Mouse (Mus musculus): ENCODE data around the gene Rpl14. TPM values are rescaled to one million over a fixed set of nuclear protein-coding genes. Genes with fewer than 3 reads are reported as not detected.

Rpl14 gene
- polyA plus RNA-seq, 1 experiment from 2014 or later = 1,001 TPM

DNA sequence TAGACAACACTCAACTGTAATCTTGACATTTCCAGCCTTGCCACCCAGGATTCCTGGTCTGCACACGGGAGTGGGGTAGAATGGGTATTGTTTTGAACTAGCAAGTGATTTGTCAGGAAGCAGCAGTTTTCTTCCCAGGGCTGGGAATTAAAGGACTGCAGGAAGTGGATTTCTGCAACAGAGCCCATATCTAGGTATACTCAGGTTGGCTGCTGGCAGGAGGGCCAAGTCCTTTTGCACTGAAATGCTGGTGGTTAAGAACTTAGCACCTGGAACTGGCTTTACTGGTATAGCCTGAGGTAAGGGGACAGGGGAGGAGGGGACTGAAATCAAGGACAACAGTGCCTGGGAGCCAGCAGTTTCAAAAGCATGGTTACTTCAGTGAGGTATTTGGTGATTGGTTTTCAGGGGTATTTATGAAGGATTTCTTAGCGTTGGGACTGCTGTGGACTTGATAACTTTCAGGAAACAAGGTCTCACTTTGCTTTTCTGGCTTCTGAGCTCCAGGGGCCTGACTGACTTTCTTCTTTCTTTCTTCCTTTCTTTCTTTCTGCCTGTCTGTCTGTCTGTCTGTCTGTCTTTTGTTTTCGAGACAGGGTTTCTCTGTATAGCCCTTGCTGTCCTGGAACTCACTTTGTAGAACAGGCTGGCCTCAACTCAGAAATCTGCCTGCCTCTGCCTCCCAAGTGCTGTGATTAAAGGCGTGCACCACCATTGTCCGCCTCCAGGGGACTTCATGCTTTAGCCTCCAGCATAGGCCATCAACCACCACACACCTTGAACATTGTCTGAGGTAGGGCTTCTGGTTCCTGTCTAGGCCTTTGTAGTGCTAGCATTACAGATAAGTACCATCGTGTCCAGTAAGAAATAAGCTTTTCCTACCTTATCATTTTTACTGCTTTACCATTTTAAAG, 4.8 kb downstream of the Rpl14 start:
- Histone ChIP-seq H3K36me3 (ENCODE audit: insufficient read depth) (peaks cover 42% of the 10 kb centered on the region), H3K4me3 (ENCODE audit: low read depth, low read length) (no peak overlapping the region), H3K9ac (no peak overlapping the region), H3K9me3 (ENCODE audit: low read depth, low read length) (no peaks in the 10 kb centered on the region), H3K4me2 (peak overlapping the region; percentile 92; the same call in 1 of the 2 replicates), H3K27ac (ENCODE audit: low read depth) (no peak overlapping the region), H3K4me1 (ENCODE audit: insufficient read depth) (no peaks in the 10 kb centered on the region), H3K27me3 (ENCODE audit: insufficient read depth, low read length) (no peaks in the 10 kb centered on the region)
- peak; percentile 44 for DNase-seq
- 58% methylated on average over 6 of the region's 6 CpGs for WGBS
- TF ChIP-seq CTCF (IDR thresholded peaks at IDR 0.05; ENCODE audit: low read depth) = peak; percentile 55
- no peak for ATAC-seq (ENCODE audit: insufficient read depth)

DNA sequence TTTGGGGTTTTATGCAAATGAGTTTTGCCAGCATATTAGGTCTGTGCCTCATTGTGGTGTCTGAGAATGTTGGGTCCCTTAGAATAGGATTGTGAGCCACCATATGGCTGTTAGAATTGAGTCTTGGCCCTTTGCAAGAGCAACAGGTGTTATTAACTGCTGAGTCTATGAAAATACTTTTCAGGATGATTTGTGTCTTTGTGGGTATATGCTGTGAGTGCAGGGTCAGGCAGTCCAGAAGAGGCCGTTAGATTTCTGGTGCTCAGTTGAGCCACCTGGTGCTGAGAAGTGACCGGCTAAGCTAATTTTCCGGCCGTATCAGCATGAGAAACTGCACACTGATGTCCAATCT, 5.4 kb downstream of the Rpl14 start:
- TF ChIP-seq CTCF (IDR thresholded peaks at IDR 0.05; ENCODE audit: low read depth) = no peak
- WGBS = 4% methylated on average over 4 of the region's 4 CpGs
- Histone ChIP-seq H3K4me1 (ENCODE audit: insufficient read depth) (no peaks in the 10 kb centered on the region), H3K9me3 (ENCODE audit: low read depth, low read length) (no peaks in the 10 kb centered on the region), H3K36me3 (ENCODE audit: insufficient read depth) (peaks cover 42% of the 10 kb centered on the region), H3K4me3 (ENCODE audit: low read depth, low read length) (peak overlapping the region; percentile 69), H3K4me2 (peak overlapping the region; percentile 92), H3K27me3 (ENCODE audit: insufficient read depth, low read length) (no peaks in the 10 kb centered on the region), H3K27ac (ENCODE audit: low read depth) (0 out of 2 replicates have a peak overlapping the region, but pooled peaks have one; percentile 19), H3K9ac (no peak overlapping the region)
- ATAC-seq (ENCODE audit: insufficient read depth) (peak; percentile 21; the same call in 1 of the 2 replicates), DNase-seq (no peak)

DNA sequence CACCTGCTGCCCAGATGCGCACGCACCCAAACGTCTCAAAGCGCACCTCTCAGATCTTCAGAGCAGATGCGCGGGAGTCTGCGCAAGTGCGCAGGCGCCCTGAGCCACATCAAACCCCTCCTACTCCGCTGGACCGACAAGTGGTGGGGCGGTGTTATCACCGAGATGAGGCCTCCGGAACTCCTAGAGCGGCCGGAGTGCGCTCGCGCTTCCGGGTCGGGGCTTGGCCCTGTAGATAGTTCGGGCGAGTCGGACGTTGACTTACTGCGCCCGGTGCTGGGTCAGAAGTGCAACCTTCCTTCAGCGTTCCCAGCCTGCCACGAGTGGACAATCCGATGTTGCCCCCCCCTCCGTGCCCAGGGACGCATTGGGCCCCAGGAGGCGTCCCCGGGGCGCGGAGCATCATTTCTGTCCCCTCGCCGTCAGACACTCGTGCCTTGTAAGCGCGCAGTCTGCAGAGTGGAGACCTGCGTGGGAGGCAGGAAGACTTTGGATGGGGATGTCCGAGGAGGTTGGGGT, 5.9 kb downstream of the Rpl14 start:
- peaks cover 41% of the 10 kb centered on the region for H3K36me3 ChIP-seq (ENCODE audit: insufficient read depth)
- H3K4me2 ChIP-seq = peak overlapping the region; percentile 92
- DNase-seq (peak; percentile 98), ATAC-seq (ENCODE audit: insufficient read depth) (peak; percentile 93)
- no peaks in the 10 kb centered on the region for H3K4me1 ChIP-seq (ENCODE audit: insufficient read depth)
- no peaks in the 10 kb centered on the region for H3K9me3 ChIP-seq (ENCODE audit: low read depth, low read length)
- no peak for TF ChIP-seq CTCF (IDR thresholded peaks at IDR 0.05; ENCODE audit: low read depth)
- peak overlapping the region; percentile 88 for H3K9ac ChIP-seq
- WGBS = 1% methylated on average over 43 of the region's 43 CpGs
- peak overlapping the region; percentile 13; the same call in 1 of the 2 replicates for H3K27ac ChIP-seq (ENCODE audit: low read depth)
- H3K4me3 ChIP-seq (ENCODE audit: low read depth, low read length) = peak overlapping the region; percentile 69
- no peaks in the 10 kb centered on the region for H3K27me3 ChIP-seq (ENCODE audit: insufficient read depth, low read length)

DNA sequence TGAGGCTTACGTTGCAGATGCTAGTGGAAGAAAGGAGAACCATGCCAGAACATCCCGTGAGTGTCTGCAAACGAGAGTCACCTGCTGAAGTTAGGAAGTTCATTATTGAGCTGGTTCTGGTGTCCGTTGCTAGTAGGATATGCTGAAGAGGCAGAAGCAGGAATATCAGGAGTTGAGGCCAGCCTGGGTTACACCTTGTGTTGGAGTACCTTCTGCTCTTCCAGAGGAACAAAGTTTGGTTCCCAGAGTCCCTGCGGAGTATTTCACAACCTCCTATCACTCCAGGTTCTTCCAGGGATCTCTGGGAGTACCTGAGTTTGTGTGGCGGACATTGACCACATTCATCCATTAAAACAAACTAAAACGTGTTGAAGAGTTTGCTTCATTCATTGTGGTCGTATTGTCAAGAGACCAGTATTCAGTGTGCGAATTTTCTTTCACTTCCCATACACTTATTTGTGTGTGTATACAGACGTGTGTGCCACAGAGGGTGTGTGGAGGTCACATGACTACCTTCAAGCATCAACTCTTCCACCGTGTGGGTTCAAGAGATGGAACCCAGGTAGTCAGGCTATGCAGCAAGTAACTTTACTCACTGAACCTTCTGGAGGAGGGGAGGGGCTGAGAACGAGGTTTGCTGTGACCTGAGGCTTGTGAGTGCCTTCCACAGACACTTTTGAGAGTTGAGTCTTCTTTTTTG, 6.6 kb downstream of the Rpl14 start:
- H3K4me2 ChIP-seq = peak overlapping the region; percentile 92
- H3K4me3 ChIP-seq (ENCODE audit: low read depth, low read length) = peak overlapping the region; percentile 69
- H3K27me3 ChIP-seq (ENCODE audit: insufficient read depth, low read length) = no peaks in the 10 kb centered on the region
- ATAC-seq (ENCODE audit: insufficient read depth) (no peak), DNase-seq (no peak)
- H3K27ac ChIP-seq (ENCODE audit: low read depth) = no peak overlapping the region; the same call in 1 of the 2 replicates
- no peaks in the 10 kb centered on the region for H3K4me1 ChIP-seq (ENCODE audit: insufficient read depth)
- H3K9ac ChIP-seq = peak overlapping the region; percentile 88
- no peak for TF ChIP-seq CTCF (IDR thresholded peaks at IDR 0.05; ENCODE audit: low read depth)
- H3K9me3 ChIP-seq (ENCODE audit: low read depth, low read length) = no peaks in the 10 kb centered on the region
- 46% methylated on average over 12 of the region's 12 CpGs for WGBS
- H3K36me3 ChIP-seq (ENCODE audit: insufficient read depth) = peaks cover 35% of the 10 kb centered on the region

DNA sequence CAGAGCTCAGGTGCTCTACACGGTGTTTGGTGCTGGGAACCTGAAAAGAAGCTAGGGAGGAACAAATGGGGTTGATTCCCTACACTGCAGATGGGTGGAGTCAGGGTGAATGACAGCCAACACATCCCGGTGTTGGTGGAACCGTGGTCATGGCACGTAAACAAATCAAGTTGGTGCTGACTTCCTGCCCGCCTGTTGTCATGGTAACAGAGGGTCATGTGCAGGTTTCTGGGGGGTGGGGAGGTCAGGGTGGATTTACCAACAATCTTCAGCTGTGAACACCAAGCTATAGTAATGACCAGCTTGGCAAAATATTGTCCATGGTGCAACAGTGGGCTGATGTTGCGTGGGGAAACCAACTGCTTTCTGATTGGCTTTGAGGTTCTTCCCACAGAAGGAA, 7.5 kb downstream of the Rpl14 start:
- no peak overlapping the region for H3K27ac ChIP-seq (ENCODE audit: low read depth)
- no peaks in the 10 kb centered on the region for H3K9me3 ChIP-seq (ENCODE audit: low read depth, low read length)
- H3K4me3 ChIP-seq (ENCODE audit: low read depth, low read length) = no peak overlapping the region
- TF ChIP-seq CTCF (IDR thresholded peaks at IDR 0.05; ENCODE audit: low read depth) = no peak
- no peak overlapping the region for H3K9ac ChIP-seq
- 35% methylated on average over 6 of the region's 6 CpGs for WGBS
- H3K4me1 ChIP-seq (ENCODE audit: insufficient read depth) = no peaks in the 10 kb centered on the region
- no peak overlapping the region for H3K4me2 ChIP-seq
- H3K27me3 ChIP-seq (ENCODE audit: insufficient read depth, low read length) = no peaks in the 10 kb centered on the region
- DNase-seq = no peak
- peaks cover 26% of the 10 kb centered on the region for H3K36me3 ChIP-seq (ENCODE audit: insufficient read depth)
- ATAC-seq (ENCODE audit: insufficient read depth) = no peak

DNA sequence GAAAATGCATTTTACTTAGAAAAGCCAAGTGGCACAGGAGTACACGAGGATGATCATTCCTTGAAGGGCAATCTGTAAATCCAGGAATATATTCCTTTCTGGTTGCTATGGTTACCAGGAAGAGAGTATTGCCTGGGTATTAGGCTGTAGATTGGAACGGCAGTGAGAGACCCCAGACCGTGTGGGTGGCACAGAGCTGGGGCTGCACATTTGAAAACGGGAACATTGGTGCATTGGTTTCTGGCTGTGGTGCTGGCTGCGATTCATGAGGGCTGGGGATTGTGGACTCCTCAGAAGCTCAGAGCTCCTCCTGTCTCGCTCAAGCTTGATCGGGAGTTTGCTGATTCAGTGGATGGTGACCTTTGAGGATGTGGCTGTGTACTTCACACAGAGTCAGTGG, 8.6 kb downstream of the Rpl14 start:
- Histone ChIP-seq H3K36me3 (ENCODE audit: insufficient read depth) (peaks cover 15% of the 10 kb centered on the region), H3K27me3 (ENCODE audit: insufficient read depth, low read length) (no peaks in the 10 kb centered on the region), H3K4me3 (ENCODE audit: low read depth, low read length) (no peak overlapping the region), H3K9me3 (ENCODE audit: low read depth, low read length) (no peaks in the 10 kb centered on the region), H3K9ac (no peak overlapping the region), H3K4me1 (ENCODE audit: insufficient read depth) (no peaks in the 10 kb centered on the region), H3K4me2 (no peak overlapping the region), H3K27ac (ENCODE audit: low read depth) (no peak overlapping the region)
- 68% methylated on average over 7 of the region's 7 CpGs for WGBS
- ATAC-seq (ENCODE audit: insufficient read depth) = no peak
- DNase-seq = no peak
- no peak for TF ChIP-seq CTCF (IDR thresholded peaks at IDR 0.05; ENCODE audit: low read depth)

Data from lung, embryonic 14.5 days (tissue).